Mouse (Mus musculus) heart, postnatal 25 days (tissue): Measurements from ENCODE around the gene Atp8a2. TPM values are rescaled to one million over a fixed set of nuclear protein-coding genes. Genes with fewer than 3 reads are reported as not detected.

Source experiments
- DNase-seq: peaks from one replicate; pipeline ENCODE4 v3.0.0; 2022; ENCODE audit warnings: low spot score
- intact Hi-C: fragments of 180-260 bp; cut with DNase I; formaldehyde crosslinking; loops from one replicate; pipeline ENCODE4 v1.15.1; 2025
- total RNA-seq, 2 experiments: library from RNA; stranded (reverse); gene quantifications; 2 replicates each; pipeline ENCODE4 v1.2.3; 2021

Atp8a2 gene
- total RNA-seq: 1 to 10 TPM; 4.9 to 5.5 TPM

- intact Hi-C loops: no loop called here
- DNase-seq: no peak
Observed at GRCm38 (mm10) chr14:60196884-60197283, at the start of gene Atp8a2. Atp8a2 (minus strand) TSS chr14:60197179.

GRCm38 (mm10) chr14:60238551-60238950, 41.6 kb upstream of the Atp8a2 start:
- DNase-seq: no peak
- intact Hi-C loops: no loop called here

DNA sequence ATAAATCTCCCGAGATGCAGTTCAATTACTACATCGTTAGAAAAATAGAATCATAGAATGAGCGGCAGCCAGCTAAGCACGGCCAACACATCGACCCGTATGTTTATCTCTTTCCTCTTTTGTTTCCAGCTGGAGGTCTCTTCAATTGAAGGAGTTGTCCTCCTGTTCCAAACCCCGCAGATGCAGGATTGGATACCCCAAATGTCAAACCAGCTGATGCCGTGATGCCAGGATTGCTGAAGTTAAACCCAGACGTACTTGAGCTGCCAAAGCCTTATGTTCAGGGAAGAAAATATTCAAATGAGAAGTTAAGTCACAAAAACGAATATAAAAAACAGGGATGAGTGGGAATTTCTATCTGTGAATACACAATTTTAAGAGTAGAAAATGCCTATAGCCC, 22.9 kb upstream of the Atp8a2 start:
- intact Hi-C loops: no loop called here
- no peak for DNase-seq

DNA sequence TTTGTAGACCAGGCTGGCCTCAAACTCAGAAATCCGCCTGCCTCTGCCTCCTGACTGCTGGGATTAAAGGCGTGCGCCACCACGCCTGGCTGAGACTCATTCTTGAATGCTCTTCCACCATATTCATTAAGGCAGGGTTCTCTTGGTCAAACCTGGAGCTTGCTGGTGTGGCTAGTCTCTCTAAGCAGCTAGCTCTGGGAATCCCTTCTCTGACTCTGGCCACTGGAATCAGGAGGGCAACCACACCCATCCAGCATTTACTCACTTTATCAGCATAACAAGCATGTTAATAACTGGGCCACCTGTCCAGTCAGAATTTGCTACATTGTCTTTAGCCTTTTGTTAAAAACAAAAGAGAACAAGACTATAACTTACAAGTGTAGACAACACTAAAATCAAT, 20.6 kb upstream of the Atp8a2 start:
- intact Hi-C loops: no loop called here
- no peak for DNase-seq

DNA sequence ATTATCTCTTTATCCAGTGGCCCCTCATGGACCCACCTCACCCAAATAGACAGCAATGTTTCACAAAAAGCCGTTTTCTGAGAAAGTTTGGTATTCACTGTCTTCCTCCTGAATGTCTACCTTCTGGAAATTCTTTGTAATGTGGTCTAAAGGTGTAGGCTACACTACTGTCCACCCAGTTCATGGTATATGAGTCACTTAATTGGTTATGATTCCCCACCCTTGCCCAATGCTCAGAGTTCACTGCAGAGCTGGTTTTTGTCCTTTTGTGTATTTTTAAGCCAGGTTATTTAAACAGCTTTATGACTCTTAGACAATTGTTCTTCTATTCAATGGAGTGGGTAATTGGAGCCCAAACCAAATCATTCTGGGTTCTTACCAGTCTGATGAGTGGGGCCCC, 19.1 kb upstream of the Atp8a2 start:
- intact Hi-C loops: no loop called here

GRCm38 (mm10) chr14:60215000-60215399, 18.0 kb upstream of the Atp8a2 start:
- no peak for DNase-seq
- intact Hi-C loops: no loop called here

More for the DNA sequence above, 19.1 kb upstream of the Atp8a2 start:
- no peak for DNase-seq

- DNase-seq: no peak
- intact Hi-C loops: no loop called here
Observed at GRCm38 (mm10) chr14:60214040-60214439, 17.1 kb upstream of the Atp8a2 start.

DNA sequence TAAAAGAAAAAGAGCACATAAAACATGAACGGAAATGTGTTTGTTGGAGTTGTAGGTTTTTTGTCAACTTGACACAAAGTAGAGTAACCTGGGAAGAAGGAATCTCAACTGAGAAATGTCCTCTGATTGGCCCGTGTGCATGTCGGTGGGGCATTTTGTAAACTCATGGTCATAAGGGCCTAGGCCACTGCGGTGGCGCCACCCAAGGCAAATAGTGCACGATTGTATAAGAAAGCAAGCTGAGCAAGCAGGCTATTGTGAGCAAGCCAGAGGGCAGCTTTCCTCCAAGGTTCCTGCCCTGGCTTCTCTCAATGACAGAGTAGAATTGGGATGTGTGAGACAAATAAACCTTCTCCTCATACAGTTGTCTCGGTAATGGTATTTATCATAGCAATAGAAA, 12.2 kb upstream of the Atp8a2 start:
- intact Hi-C loops: no loop called here
- no peak for DNase-seq

DNA sequence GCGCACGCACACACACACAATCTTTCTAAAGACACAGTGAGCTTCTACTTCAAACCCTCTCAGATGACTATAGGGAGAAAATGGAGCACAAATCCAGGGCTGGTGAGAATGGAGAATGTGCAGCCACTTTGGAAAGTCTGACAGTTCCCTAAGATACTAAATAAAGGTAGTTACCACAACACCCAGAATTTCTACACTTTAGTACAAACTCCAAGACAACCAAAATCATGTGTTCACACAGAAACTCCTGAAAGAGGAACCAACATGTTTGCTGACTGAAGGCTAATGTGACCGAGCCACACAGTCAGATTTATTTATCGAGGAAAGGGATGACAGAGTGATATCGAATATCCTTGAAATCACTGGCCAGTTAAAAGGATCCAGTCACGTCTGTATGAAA, 8.0 kb upstream of the Atp8a2 start:
- intact Hi-C loops: no loop called here
- no peak for DNase-seq

GRCm38 (mm10) chr14:60195999-60196398, 980 bp downstream of the Atp8a2 start:
- intact Hi-C loops: no loop called here
- DNase-seq: no peak

- no peak for DNase-seq
- intact Hi-C loops: no loop called here
Observed at GRCm38 (mm10) chr14:60194606-60195005, 2.4 kb downstream of the Atp8a2 start.

DNA sequence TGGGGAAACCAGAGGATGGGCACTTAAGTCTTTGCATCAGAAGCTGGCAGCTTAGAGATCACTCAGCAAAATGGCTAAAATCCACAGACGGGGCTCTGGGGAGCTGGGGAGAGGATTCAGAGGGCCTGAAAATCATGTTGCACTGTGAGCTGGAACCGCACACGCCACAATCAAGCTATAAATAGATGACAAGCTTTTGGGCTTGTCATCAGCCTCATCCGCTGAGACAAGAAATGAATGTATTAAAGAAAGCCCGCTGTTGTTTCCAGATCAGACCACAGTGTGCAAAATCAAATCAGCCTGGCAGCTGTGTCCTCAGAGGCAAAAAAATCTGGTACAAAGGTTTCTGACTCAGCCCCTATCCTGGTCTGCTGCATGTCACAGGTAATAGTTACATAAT, 7.2 kb downstream of the Atp8a2 start:
- DNase-seq: no peak

GRCm38 (mm10) chr14:60188201-60188825, 8.7 kb downstream of the Atp8a2 start:
- no peak for DNase-seq
- intact Hi-C loops: no loop called here

More for the DNA sequence above, 7.2 kb downstream of the Atp8a2 start:
- intact Hi-C loops: no loop called here

GRCm38 (mm10) chr14:60181306-60181705, 15.7 kb downstream of the Atp8a2 start:
- intact Hi-C loops: no loop called here
- no peak for DNase-seq

DNA sequence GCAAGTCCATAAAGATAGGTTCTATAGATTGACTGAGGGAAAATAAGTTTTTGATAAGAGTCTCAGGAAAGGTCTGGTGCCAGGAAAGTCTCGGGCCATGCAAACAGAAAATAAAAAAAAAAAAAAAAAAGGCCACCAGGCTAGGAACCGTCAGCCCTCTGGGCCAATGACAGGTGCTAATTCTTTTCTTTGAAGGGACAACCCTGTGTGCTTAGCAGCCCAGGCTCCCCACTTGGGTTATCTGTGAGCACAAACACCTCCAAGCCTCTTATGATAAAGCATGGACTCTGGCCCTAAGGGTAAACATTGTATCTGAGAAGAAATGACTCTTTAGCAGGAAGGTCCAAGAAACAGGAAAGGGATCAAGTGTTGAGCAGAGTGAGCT, 18.4 kb downstream of the Atp8a2 start:
- intact Hi-C loops: no loop called here
- no peak for DNase-seq

- DNase-seq: no peak
- intact Hi-C loops: no loop called here
Observed at GRCm38 (mm10) chr14:60177614-60178570, 19.1 kb downstream of the Atp8a2 start.

GRCm38 (mm10) chr14:60176891-60177613, 19.9 kb downstream of the Atp8a2 start:
- no peak for DNase-seq
- intact Hi-C loops: no loop called here

GRCm38 (mm10) chr14:60176469-60176890, 20.5 kb downstream of the Atp8a2 start:
- no peak for DNase-seq
- intact Hi-C loops: no loop called here

- no peak for DNase-seq
- intact Hi-C loops: no loop called here
Observed at GRCm38 (mm10) chr14:60172286-60173055, 24.5 kb downstream of the Atp8a2 start.
